Mouse (Mus musculus): ENCODE measurements around the gene Gm13697.
"Not testable (repeated sequence)": the region's sequence is repeated elsewhere in the genome, so short reads cannot be mapped to it uniquely, and the experiment has no call there.

GRCm38 (mm10) chr2:84016291-84016690 is 31.7 kb downstream of the Gm13697 start:
- TF ChIP-seq POLR2A (IDR thresholded peaks at IDR 0.05; ENCODE audit: control insufficient read depth, low read depth, low read length); CTCF (IDR thresholded peaks at IDR 0.05; ENCODE audit: control insufficient read depth, insufficient read depth, insufficient replicate concordance, low read depth, low read length): not testable (repeated sequence)

Data from testis, adult 2 months (tissue).